Mouse (Mus musculus) liver, postnatal 0 days (tissue): ENCODE measurements around the gene Zbtb4. TPM values are rescaled to one million over a fixed set of nuclear protein-coding genes. Genes with fewer than 3 reads are reported as not detected.

ENCODE experiments used
- ATAC-seq: fragments of 200-750 bp; cut with Nextera tagmentation; 2 replicates; pipeline ENCODE4 v1.8.0; 2017; ENCODE audit warnings: mild to moderate bottlenecking, moderate library complexity
- DNase-seq: peaks from one replicate; pipeline ENCODE4 v3.0.0-alpha.2; 2016
- H3K27ac ChIP-seq: fragments of 300-500 bp; sonication (generic); 2 replicates; pipeline ENCODE4 v1.5.1; 2014; ENCODE audit warnings: antibody characterized with exemption, moderate library complexity, mild to moderate bottlenecking, low read depth
- H3K27me3 ChIP-seq: fragments of 300-500 bp; sonication (generic); 2 replicates; pipeline ENCODE4 v1.6.1; 2014; ENCODE audit warnings: low read length, control low read depth, mixed read lengths; ENCODE audit not compliant: insufficient read depth
- H3K36me3 ChIP-seq: fragments of 300-500 bp; sonication (generic); replicated peaks from 2 replicates; pipeline ENCODE4 v1.6.1; 2014; ENCODE audit warnings: mild to moderate bottlenecking, control low read depth, low read length, moderate library complexity, mixed read lengths; ENCODE audit not compliant: insufficient read depth
- H3K4me1 ChIP-seq: fragments of 300-500 bp; sonication (generic); 2 replicates; pipeline ENCODE4 v1.6.1; 2014; ENCODE audit warnings: antibody characterized with exemption, mild to moderate bottlenecking, control low read depth; ENCODE audit not compliant: insufficient read depth
- H3K4me2 ChIP-seq: fragments of 300-500 bp; sonication (generic); 2 replicates; pipeline ENCODE4 v1.6.1; 2014; ENCODE audit warnings: low read depth, mild to moderate bottlenecking, low read length, moderate library complexity, mixed read lengths
- H3K4me3 ChIP-seq: fragments of 300-500 bp; sonication (generic); 2 replicates; pipeline ENCODE4 v1.5.1; 2014; ENCODE audit warnings: low read depth, low read length
- H3K9ac ChIP-seq: fragments of 300-500 bp; sonication (generic); replicated peaks from 2 replicates; pipeline ENCODE4 v1.6.1; 2014; ENCODE audit warnings: mild to moderate bottlenecking, moderate library complexity
- H3K9me3 ChIP-seq: fragments of 300-500 bp; sonication (generic); 2 replicates; pipeline ENCODE4 v1.6.1; 2016; ENCODE audit warnings: mild to moderate bottlenecking, control low read depth, low read length, mixed read lengths
- CTCF ChIP-seq: sonication (generic); IDR thresholded peaks from 2 replicates; pipeline ENCODE4 v1.5.1; 2016; ENCODE audit warnings: antibody characterized with exemption, low read depth
- EP300 ChIP-seq: IDR thresholded peaks from 2 replicates; pipeline ENCODE4 v1.6.1; 2016; ENCODE audit warnings: antibody characterized with exemption, low read depth, mild to moderate bottlenecking
- WGBS: fragments of 180-500 bp; shearing (Covaris S2); extraction: QIAGEN DNeasy Blood & Tissue Kit; methylation state at CpG from one replicate; pipeline ENCODE4 v1.1.7; 2014; ENCODE audit not compliant: insufficient replicate concordance; 5-methylcytosine and 5-hydroxymethylcytosine counted together
- polyA plus RNA-seq: library from polyadenylated mRNA; unstranded; fragments of >200 nt; fragmentation: Nextera tagmentation; extraction: Ambion mirVana; gene quantifications from 2 replicates; pipeline ENCODE4 v1.2.1, GENCODE M21; 2015

Gene Zbtb4
- polyA plus RNA-seq, 1 experiment from 2014 or later: 0.75 TPM

DNA sequence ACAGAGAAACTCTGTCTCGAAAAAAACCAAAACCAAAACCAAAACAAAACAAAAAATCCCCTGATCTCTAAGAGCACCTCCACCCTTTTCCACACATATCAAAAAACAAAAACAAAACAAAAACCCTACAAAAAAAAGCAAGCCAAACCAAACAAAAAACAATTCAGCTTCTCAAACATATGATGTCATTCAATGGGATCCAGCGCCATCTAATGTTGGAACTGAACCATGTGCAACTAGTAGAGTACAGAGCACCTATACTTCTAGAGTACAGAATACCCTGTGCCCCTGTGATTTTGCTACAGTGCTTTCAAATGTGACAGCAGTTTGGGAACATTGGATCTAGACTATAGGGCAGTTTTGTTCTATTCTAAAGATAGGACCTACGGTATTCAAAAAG, 11.0 kb upstream of the Zbtb4 start:
- 45% methylated on average over 3 of the region's 3 CpGs for WGBS
- Histone ChIP-seq H3K9ac (no peak overlapping the region), H3K27me3 (no peaks in the 10 kb centered on the region), H3K9me3 (no peaks in the 10 kb centered on the region), H3K4me1 (peaks cover 39% of the 10 kb centered on the region), H3K4me3 (no peak overlapping the region), H3K4me2 (peak overlapping the region; percentile 96; the same call in 1 of the 2 replicates), H3K27ac (no peak overlapping the region), H3K36me3 (0 out of 2 replicates have a peak, but pooled peaks cover 5% of the 10 kb centered on the region)
- ATAC-seq (no peak), DNase-seq (no peak)
- TF ChIP-seq EP300 (no peak), CTCF (peak; percentile 84)

DNA sequence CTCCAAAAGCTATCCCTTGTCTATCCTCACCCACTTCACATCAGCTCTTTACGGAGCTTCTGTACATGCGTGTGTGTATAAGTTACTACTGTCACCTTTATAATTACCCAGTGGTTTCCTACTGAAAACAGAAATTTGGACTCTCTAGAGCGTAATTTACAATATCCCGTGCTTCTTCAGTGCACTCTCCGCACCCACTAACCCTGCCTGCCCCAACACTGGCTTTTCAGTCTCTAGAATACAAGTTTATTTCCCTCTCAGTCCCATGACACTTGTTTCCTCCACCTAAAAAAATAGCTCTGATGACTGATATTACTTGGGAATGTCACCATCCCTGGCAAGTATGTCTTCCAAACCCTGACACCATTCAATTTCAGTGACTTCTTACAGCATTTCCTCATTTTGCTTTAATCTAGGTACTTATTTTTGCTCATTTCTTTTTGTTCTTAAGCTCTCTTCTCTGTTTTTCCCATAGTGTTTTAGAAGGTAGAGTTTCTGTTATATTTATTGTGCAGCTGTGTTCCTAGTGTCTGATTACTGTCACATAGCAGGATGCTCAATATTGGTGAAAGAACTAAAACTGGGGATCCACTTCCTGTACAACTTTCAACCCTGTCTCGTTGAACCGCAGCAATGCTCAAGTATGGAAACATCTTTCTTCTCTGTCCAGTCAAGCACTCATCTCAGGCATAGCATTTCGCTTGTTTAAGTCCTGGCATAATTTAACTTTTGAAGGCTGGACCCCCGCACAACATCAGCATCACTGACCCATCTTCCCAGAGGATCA, 8.2 kb upstream of the Zbtb4 start:
- Histone ChIP-seq H3K9me3 (no peaks in the 10 kb centered on the region), H3K36me3 (0 out of 2 replicates have a peak, but pooled peaks cover 5% of the 10 kb centered on the region), H3K9ac (peak overlapping the region; percentile 88), H3K4me1 (peaks cover 38% of the 10 kb centered on the region), H3K4me2 (peak overlapping the region; percentile 96), H3K27me3 (no peaks in the 10 kb centered on the region), H3K27ac (peak overlapping the region; percentile 95), H3K4me3 (peak overlapping the region; percentile 71)
- DNase-seq: no peak
- TF ChIP-seq EP300: no peak
- no peak for TF ChIP-seq CTCF
- ATAC-seq: no peak
- 45% methylated on average over 9 of the region's 9 CpGs for WGBS

DNA sequence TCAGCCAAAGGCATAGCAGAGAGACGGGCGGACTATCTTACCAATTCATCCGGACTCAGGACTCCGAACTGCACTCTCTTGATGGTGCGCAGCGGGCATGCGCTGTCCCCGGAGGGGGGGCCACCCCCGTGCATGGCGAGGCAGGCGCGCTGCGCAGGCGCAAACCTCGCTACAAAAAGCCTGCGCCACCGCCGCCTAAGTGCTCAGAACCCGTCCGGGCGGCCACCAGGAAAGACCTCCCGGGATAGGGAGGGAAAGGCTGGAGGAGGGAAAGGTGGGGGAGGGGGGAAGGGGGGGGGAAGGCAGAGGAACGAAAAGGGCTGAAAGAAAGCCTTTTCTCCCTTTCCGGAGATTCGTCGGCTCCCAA, 7.6 kb upstream of the Zbtb4 start:
- peak overlapping the region; percentile 88 for H3K9ac ChIP-seq
- H3K27me3 ChIP-seq: no peaks in the 10 kb centered on the region
- H3K9me3 ChIP-seq: no peaks in the 10 kb centered on the region
- H3K4me3 ChIP-seq: peak overlapping the region; percentile 71
- peak; percentile 97 for DNase-seq
- peaks cover 32% of the 10 kb centered on the region for H3K4me1 ChIP-seq
- under 1% methylated on average over 25 of the region's 26 CpGs for WGBS
- peak overlapping the region; percentile 95 for H3K27ac ChIP-seq
- peak overlapping the region; percentile 96 for H3K4me2 ChIP-seq
- 0 out of 2 replicates have a peak, but pooled peaks cover 1% of the 10 kb centered on the region for H3K36me3 ChIP-seq
- peak; percentile 79 for ATAC-seq
- TF ChIP-seq EP300 (no peak), CTCF (no peak)

DNA sequence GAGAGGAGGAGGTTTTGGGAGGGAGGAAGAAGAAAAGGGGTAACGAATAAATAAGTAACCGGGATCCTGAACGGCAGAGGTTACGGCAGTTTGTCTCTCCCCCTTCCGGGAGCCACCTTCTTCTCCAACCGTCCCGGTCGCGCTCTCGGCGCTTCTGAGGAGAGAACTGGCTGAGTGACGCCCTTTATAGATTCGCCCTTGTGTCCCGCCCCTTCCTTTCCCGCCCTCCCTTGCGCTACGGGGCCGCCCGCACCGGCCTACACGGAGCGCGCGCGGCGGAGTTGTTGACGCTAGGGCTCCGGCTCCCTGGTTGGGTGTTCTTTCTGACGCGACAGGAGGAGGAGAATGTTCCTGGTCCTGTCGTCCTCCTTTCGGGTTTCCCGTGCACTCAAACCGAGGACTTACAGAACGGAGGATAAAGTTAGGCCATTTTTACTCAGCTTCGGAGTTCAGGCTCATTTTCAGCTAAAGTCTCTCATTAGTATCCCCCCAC, 7.2 kb upstream of the Zbtb4 start, which contains the start of gene Polr2a:
Gene Polr2a (minus strand): TSS at position 160 of the 493 bp plus-strand sequence.
- peak within 1 kb of the TSS; percentile 88 for H3K9ac ChIP-seq
- TF ChIP-seq EP300 (peak; percentile 80), CTCF (no peak)
- WGBS: 0% methylated on average over 35 of the region's 36 CpGs
- no peaks in the 10 kb centered on the region for H3K36me3 ChIP-seq
- peak within 1 kb of the TSS; percentile 95 for H3K27ac ChIP-seq
- ATAC-seq (peak; percentile 93), DNase-seq (peak; percentile 99)
- H3K27me3 ChIP-seq: no peaks in the 10 kb centered on the region
- no peaks in the 10 kb centered on the region for H3K9me3 ChIP-seq
- peak within 1 kb of the TSS; percentile 71 for H3K4me3 ChIP-seq
- H3K4me1 ChIP-seq: peaks cover 31% of the 10 kb centered on the region
- peak within 1 kb of the TSS; percentile 96 for H3K4me2 ChIP-seq

DNA sequence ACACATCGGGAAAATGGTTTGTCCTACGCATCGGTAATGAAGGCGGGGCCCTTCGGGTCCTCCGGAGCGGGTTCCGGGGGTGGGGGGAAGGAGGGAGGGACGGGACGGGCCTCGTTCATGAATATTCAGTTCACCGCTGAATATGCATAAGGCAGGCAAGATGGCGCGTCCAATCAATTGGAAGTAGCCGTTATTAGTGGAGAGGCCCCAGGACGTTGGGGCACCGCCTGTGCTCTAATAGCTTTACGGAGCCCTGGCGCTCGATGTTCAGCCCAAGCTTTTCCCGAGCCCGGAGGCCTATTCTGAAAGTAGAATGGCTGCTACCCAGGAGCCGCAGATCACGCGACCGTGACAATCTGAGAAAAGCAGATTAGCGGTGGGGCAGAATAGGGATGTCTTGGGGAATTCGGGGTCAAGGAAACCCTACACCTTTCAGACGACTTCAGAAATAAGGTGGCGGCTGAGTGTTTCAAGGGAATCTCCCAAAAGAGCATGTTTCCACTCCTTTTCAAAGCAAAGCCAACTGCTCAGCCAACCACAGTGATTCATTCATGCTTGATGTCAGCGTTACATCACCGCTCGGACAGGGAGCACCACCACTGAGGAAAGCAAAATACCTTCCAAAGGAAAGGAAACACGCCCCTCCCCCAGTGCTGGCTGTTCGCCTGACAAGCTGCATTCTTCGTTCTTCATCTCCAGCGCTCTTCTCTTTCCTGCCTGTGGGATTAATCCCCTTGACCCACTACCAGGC, 6.6 kb upstream of the Zbtb4 start:
- Histone ChIP-seq H3K4me3 (peak overlapping the region; percentile 71), H3K4me1 (peaks cover 31% of the 10 kb centered on the region), H3K4me2 (peak overlapping the region; percentile 96), H3K36me3 (no peaks in the 10 kb centered on the region), H3K9me3 (no peaks in the 10 kb centered on the region), H3K9ac (peak overlapping the region; percentile 88), H3K27ac (peak overlapping the region; percentile 95), H3K27me3 (no peaks in the 10 kb centered on the region)
- ATAC-seq (peak; percentile 85), DNase-seq (peak; percentile 92)
- under 1% methylated on average over 37 of the region's 37 CpGs for WGBS
- TF ChIP-seq CTCF: no peak
- no peak for TF ChIP-seq EP300
